Mouse (Mus musculus) liver, embryonic 18 days (tissue): Measurements from ENCODE around the gene 2510039O18Rik. TPM values are rescaled to one million over a fixed set of nuclear protein-coding genes. Genes with fewer than 3 reads are reported as not detected.

Experiments
- polyA plus RNA-seq: library from polyadenylated mRNA; depleted of rRNA; stranded (reverse); fragments of >200 nt; gene quantifications from 2 replicates; pipeline ENCODE4 v1.2.3, GENCODE M21; 2012; rRNA removed

2510039O18Rik gene
- polyA plus RNA-seq: 20.5 and 23.8 TPM in 2 replicates

DNA sequence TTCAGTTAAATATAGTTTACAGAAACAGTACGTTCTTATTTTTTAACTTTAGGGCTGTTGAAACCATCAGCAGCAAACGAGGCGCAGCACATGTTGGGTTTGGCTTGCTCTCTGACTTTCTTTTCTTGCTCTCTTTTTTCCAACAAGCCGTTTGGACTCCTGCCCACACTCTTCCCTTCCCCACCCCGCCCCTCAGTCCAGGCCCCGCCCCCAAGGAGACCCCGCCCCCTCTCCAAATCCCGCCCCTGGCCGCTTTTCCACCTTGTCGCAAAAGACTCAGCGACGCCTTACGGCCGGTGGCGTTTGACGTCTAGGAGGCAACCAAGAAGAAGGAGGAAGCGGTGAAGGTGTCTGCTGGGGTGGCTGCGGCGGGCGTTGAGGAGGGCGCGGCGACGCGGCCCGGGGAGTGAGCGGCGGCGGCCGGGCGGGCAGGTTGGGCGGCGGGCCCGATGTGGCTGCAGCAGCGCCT lies at the start of gene 2510039O18Rik:
TSS of gene 2510039O18Rik (plus strand) at position 320 of the 469 bp plus-strand sequence.

DNA sequence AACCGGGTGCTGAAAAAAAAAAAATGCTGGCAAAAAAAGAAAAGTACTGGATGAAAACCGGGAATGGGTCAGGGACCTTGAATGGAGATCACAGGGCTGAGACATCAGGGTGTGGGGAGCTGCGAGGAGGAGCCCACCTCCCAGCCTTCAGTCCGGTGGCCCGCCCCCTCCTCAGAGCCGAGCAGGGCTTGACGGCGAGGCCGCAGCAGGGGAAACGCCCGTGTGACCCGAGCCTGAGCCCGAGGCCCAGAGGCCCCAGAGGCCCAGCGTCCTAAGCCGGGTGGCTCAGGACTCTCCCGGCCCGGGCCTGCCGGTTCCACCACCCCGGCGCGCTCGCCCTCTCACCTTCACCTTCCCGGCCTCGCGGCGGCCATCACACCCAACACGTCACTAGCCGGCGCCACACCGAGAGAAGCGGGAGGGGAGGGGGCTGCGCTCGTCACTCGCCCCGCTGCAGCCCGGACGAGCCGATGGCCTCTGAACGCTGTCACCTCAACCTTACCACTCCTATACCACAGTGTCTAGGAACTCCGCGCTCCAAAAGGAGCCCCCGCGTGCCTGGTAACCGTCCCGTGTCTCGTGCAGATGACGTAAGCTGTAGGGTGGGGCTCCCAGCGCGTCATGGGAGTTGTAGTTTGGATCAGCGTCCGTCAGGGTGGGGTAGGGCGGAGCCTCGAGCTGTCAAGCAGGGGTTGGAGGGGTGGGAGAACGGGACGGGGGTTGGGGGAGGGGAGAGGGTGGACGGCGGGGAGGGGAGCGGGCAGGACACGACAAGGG lies 36.2 kb upstream of the 2510039O18Rik start, which contains the start of gene Mfn2:
TSS of gene Mfn2 (minus strand) at position 392 of the 777 bp plus-strand sequence.

DNA sequence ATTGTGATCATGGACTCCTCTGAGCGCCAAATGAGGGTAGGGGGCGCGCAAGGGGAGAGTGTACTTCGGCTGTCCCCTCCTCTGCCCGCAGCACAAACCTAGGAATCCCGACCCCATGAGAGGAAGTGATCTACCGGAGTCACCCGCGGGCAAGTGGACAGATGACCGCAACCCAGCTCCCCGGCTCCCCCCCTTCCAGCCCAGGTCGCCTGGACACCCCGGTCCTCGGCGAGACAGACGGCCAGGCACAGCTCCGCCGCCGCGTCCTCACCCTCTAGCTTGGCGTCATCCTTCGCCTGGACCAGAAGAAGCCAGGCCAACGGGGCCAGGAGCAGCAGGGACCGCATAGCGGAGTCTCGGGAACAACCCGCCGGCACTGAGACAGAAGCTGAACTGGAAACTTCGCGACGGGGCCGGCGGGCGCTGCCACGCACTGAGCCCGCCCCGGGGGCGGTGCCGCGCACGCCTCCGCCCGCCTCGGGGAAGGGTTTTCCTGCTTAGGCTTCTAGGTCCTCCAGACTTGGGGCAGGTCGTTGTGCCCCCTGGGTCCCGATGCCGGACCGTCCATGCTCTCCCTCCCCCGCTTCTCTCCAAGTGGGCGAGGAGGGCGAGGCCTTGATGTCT lies 4.3 kb upstream of the 2510039O18Rik start, which contains the start of gene Plod1:
TSS of gene Plod1 (minus strand) at position 437 of the 624 bp plus-strand sequence.

DNA sequence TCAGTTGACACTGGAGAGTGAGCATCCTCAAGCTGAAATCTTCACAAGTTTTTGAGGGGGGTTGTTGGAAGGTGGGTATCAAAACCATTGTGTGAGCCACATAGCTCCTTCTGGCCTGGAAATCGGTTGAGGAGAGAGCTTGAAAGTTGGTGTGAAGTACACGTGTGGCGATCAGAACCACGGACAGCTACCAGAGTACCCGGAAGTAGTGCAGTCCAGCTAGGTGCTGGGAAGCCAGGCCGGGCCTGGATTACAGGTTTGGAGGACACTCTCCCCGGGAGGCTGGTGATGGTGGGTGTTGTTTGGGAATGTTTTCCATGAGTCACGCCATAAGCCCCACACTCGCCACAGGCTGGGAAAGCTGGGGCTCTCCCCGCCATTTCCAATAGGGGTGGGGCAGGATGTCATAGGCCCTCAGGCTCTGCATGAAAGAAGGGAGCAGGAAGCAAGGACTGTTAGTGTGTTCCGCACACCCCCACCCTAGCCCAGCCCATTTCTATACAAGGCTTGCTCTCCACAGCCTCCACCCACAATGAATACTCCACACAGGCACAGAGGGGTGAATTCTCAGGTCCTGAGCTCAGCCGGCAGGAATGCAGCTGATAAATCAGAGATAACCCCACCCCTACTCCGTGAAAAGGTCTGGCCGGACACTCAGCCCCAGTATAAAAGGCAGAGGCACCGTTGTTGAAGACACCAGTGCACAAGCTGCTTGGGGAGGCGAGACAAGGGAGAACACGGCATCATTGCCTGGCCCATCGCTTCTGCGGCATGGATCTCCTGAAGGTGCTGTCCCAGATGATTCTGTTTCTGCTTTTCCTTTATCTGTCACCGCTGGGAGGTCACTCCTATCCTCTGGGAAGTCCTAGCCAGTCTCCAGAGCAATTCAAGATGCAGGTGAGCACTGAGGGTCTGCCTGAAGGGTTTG lies 44.8 kb downstream of the 2510039O18Rik start, which contains the start of gene Nppb:
TSS of gene Nppb (plus strand) at position 584 of the 928 bp plus-strand sequence.

Other genes with a start within 250 kb of the 2510039O18Rik start
- 0.01 TPM in 1 of 2 replicates, not detected in the other for gene Zfp534, start 238.3 kb upstream of the 2510039O18Rik start, polyA plus RNA-seq
- 2.3 TPM in 2 replicates for gene Zfp984, start 131.1 kb upstream of the 2510039O18Rik start, polyA plus RNA-seq
- 1.2 and 1.3 TPM in 2 replicates for gene Zfp933, start 92.5 kb upstream of the 2510039O18Rik start, polyA plus RNA-seq
- 26.8 and 33.3 TPM in 2 replicates for gene Miip, start 72.1 kb upstream of the 2510039O18Rik start, polyA plus RNA-seq
- gene Fv1, start 71.9 kb upstream of the 2510039O18Rik start, polyA plus RNA-seq: 2.0 and 2.9 TPM in 2 replicates
- gene Mfn2, start 36.2 kb upstream of the 2510039O18Rik start, polyA plus RNA-seq: 9.5 and 11.6 TPM in 2 replicates
- 17.1 and 17.6 TPM in 2 replicates for gene Plod1, start 4.1 kb upstream of the 2510039O18Rik start, polyA plus RNA-seq
- gene Nppb, start 44.9 kb downstream of the 2510039O18Rik start, polyA plus RNA-seq: not detected in 2 replicates
- not detected in 2 replicates for gene Nppa, start 59.8 kb downstream of the 2510039O18Rik start, polyA plus RNA-seq
- 3.3 and 3.8 TPM in 2 replicates for gene Clcn6, start 97.9 kb downstream of the 2510039O18Rik start, polyA plus RNA-seq
- gene Mthfr, start 98.2 kb downstream of the 2510039O18Rik start, polyA plus RNA-seq: 16.6 and 18.3 TPM in 2 replicates
- 5.1 and 5.6 TPM in 2 replicates for gene Agtrap, start 147.1 kb downstream of the 2510039O18Rik start, polyA plus RNA-seq
- gene Mad2l2, start 189.5 kb downstream of the 2510039O18Rik start, polyA plus RNA-seq: 12.2 and 13.0 TPM in 2 replicates
- gene Draxin, start 189.8 kb downstream of the 2510039O18Rik start, polyA plus RNA-seq: 0.14 and 0.17 TPM in 2 replicates
- 18.9 and 23.5 TPM in 2 replicates for gene Fbxo6, start 211.2 kb downstream of the 2510039O18Rik start, polyA plus RNA-seq
- 1.3 and 1.4 TPM in 2 replicates for gene Fbxo44, start 219.6 kb downstream of the 2510039O18Rik start, polyA plus RNA-seq
- gene Fbxo2, start 219.7 kb downstream of the 2510039O18Rik start, polyA plus RNA-seq: 0.07 TPM in 2 replicates